ENCODE assay signal across 17 mouse cellular contexts in genomic region chr17:14378692-14379446, GRCm38 (mm10).
DNase-seq lines count a peak whose midpoint lies in the region; ATAC-seq lines count a peak whose summit lies in the region.
"Had no signal": no experiment of that assay in that cellular context is flagged by ENCODE, and none has a peak within 500 bp of the region (broad histone marks: within the 10 kb centered on the region; RNA-seq: fewer than 3 reads in every experiment).

No protein-coding gene starts in this region.

- no peak overlapping the region for H3K4me3 ChIP-seq in midbrain, embryonic 16.5 days (ENCODE audit: low read depth, low read length)
- H3K4me3 ChIP-seq in midbrain, embryonic 11.5 days (ENCODE audit: low read depth, low read length) = no peak overlapping the region
- no peak overlapping the region for H3K4me3 ChIP-seq in embryonic facial prominence, embryonic 14.5 days (ENCODE audit: low read depth, low read length)
- H3K4me3 ChIP-seq: heart, adult 2 months; liver, embryonic 13.5 days; midbrain, embryonic 10.5 days; myocyte had no signal

- H3K9ac ChIP-seq in midbrain, embryonic 16.5 days (ENCODE audit: low read depth, low read length) = no peak overlapping the region
- no peak overlapping the region for H3K9ac ChIP-seq in midbrain, embryonic 11.5 days (ENCODE audit: low read length)
- H3K9ac ChIP-seq in embryonic facial prominence, embryonic 14.5 days (ENCODE audit: low read depth, low read length) = no peak overlapping the region
- H3K9ac ChIP-seq: liver, embryonic 13.5 days had no signal

- H3K9me3 ChIP-seq in midbrain, embryonic 16.5 days (replicated peaks; ENCODE audit: control insufficient read depth, low read length, poor library complexity, severe bottlenecking) = no peaks in the 10 kb centered on the region
- H3K9me3 ChIP-seq in midbrain, embryonic 11.5 days (ENCODE audit: control insufficient read depth, low read length) = no peaks in the 10 kb centered on the region
- no peaks in the 10 kb centered on the region for H3K9me3 ChIP-seq in embryonic facial prominence, embryonic 14.5 days (ENCODE audit: control insufficient read depth, low read length)
- H3K9me3 ChIP-seq: liver, embryonic 13.5 days; midbrain, embryonic 10.5 days had no signal

- H3K4me1 ChIP-seq in midbrain, embryonic 16.5 days (ENCODE audit: control insufficient read depth, insufficient read depth, low read length) = no peaks in the 10 kb centered on the region
- no peaks in the 10 kb centered on the region for H3K4me1 ChIP-seq in midbrain, embryonic 11.5 days (ENCODE audit: control insufficient read depth, insufficient read depth, low read length)
- 0 out of 2 replicates have a peak, but pooled peaks cover 10% of the 10 kb centered on the region for H3K4me1 ChIP-seq in embryonic facial prominence, embryonic 14.5 days (ENCODE audit: control insufficient read depth, insufficient read depth, low read length)
- H3K4me1 ChIP-seq: liver, embryonic 13.5 days; midbrain, embryonic 10.5 days had no signal

- no peaks in the 10 kb centered on the region for H3K27me3 ChIP-seq in midbrain, embryonic 16.5 days (ENCODE audit: control insufficient read depth, insufficient read depth, low read depth, low read length)
- no peaks in the 10 kb centered on the region for H3K27me3 ChIP-seq in midbrain, embryonic 11.5 days (ENCODE audit: control insufficient read depth, insufficient read depth, low read length)
- no peaks in the 10 kb centered on the region for H3K27me3 ChIP-seq in embryonic facial prominence, embryonic 14.5 days (replicated peaks; ENCODE audit: control insufficient read depth, insufficient read depth, low read length)
- H3K27me3 ChIP-seq: liver, embryonic 13.5 days had no signal

- 73% methylated on average over 17 of the region's 17 CpGs for WGBS in midbrain, embryonic 16.5 days
- WGBS in midbrain, embryonic 11.5 days = 81% methylated on average over 17 of the region's 17 CpGs
- 34% methylated on average over 17 of the region's 17 CpGs for WGBS in embryonic facial prominence, embryonic 14.5 days

- H3K27ac ChIP-seq in midbrain, embryonic 16.5 days (ENCODE audit: low read length) = no peak overlapping the region
- no peak overlapping the region for H3K27ac ChIP-seq in midbrain, embryonic 11.5 days (ENCODE audit: low read depth, low read length)
- H3K27ac ChIP-seq in embryonic facial prominence, embryonic 14.5 days (replicated peaks; ENCODE audit: low read depth, low read length) = no peak overlapping the region
- H3K27ac ChIP-seq: heart, adult 2 months; liver, embryonic 13.5 days; midbrain, embryonic 10.5 days had no signal

- DNase-seq in gastrocnemius, postnatal 14 days = peak; percentile 23
- DNase-seq in gastrocnemius, postnatal 10 days = no peak
- no peak for DNase-seq in midbrain, embryonic 11.5 days (ENCODE audit: low spot score, missing footprints)
- DNase-seq in embryonic facial prominence, embryonic 14.5 days (ENCODE audit: low spot score) = peak; percentile 73
- peak; percentile 86 for DNase-seq in skeletal muscle tissue, adult 2 months (ENCODE audit: low read depth, low spot score)
- no peak for DNase-seq in frontal cortex, postnatal 36 days (ENCODE audit: low spot score in 2 of 2)
- DNase-seq in cerebellum, postnatal 36 days = no peak
- DNase-seq: adrenal gland, postnatal 25 days; cerebellum, postnatal 25 days; heart, adult 2 months; heart, postnatal 10 days; kidney, adult 11 months; liver, embryonic 13.5 days; lung, postnatal 10 days had no signal

- no peak overlapping the region for H3K4me2 ChIP-seq in midbrain, embryonic 16.5 days (ENCODE audit: low read length)
- H3K4me2 ChIP-seq in midbrain, embryonic 11.5 days = no peak overlapping the region
- no peak overlapping the region for H3K4me2 ChIP-seq in embryonic facial prominence, embryonic 14.5 days (ENCODE audit: low read depth, low read length)
- H3K4me2 ChIP-seq: liver, embryonic 13.5 days had no signal

- no peaks in the 10 kb centered on the region for H3K36me3 ChIP-seq in midbrain, embryonic 16.5 days (ENCODE audit: control insufficient read depth, insufficient read depth, low read length)
- H3K36me3 ChIP-seq in midbrain, embryonic 11.5 days (ENCODE audit: control insufficient read depth, insufficient read depth, low read length) = no peaks in the 10 kb centered on the region
- H3K36me3 ChIP-seq in embryonic facial prominence, embryonic 14.5 days (ENCODE audit: control insufficient read depth, insufficient read depth, low read length) = no peaks in the 10 kb centered on the region
- H3K36me3 ChIP-seq: liver, embryonic 13.5 days; midbrain, embryonic 10.5 days had no signal

- intact Hi-C loops in gastrocnemius, postnatal 14 days (cut with DNase I; ENCODE audit: low total_unique reads) = loop anchor here (5.0 kb wide), 1 partner anchor 138 kb away; no protein-coding TSS in a partner anchor

- ATAC-seq in midbrain, embryonic 16.5 days = peak; percentile 29; the same call in 1 of the 2 replicates
- ATAC-seq in midbrain, embryonic 11.5 days (ENCODE audit: low FRiP score) = no peak
- peak; percentile 73 for ATAC-seq in embryonic facial prominence, embryonic 14.5 days (ENCODE audit: low read depth)

Comparison
In these comparisons a context has a peak if more than half of its experiments do, and no peak if none do; other contexts are left out.
1. DNase-seq: peak in gastrocnemius, postnatal 14 days (single experiment), embryonic facial prominence, embryonic 14.5 days (single experiment) and skeletal muscle tissue, adult 2 months (single experiment); none in gastrocnemius, postnatal 10 days (single experiment), midbrain, embryonic 11.5 days (single experiment), frontal cortex, postnatal 36 days (0 of 2) and cerebellum, postnatal 36 days (0 of 2).